Mouse (Mus musculus) left cerebral cortex, adult 11 months (tissue): ENCODE data around the gene Vps35.
A peak's percentile ranks its signal among the peaks of the same experiment; 100 is the strongest.

Source experiments
- DNase-seq: peaks from one replicate; pipeline ENCODE4 v3.0.0; 2022; ENCODE audit warnings: low spot score

Vps35 gene

GRCm38 (mm10) chr8:85299434-85300077, at the start of gene Vps35, which contains the start of gene Orc6:
Vps35 (minus strand) TSS chr8:85299802.
Orc6 (plus strand) TSS chr8:85299632.
- DNase-seq = peak; percentile 90

- DNase-seq = no peak
These were observed 40.4 kb upstream of the Vps35 start for GRCm38 (mm10) chr8:85339871-85340573.

GRCm38 (mm10) chr8:85337681-85338080, 38.1 kb upstream of the Vps35 start:
- DNase-seq = no peak

- DNase-seq = no peak
These were observed 36.8 kb upstream of the Vps35 start for GRCm38 (mm10) chr8:85336211-85336933.

GRCm38 (mm10) chr8:85335105-85335504, 35.5 kb upstream of the Vps35 start:
- no peak for DNase-seq

- no peak for DNase-seq
These were observed 29.9 kb upstream of the Vps35 start for GRCm38 (mm10) chr8:85329506-85329905.

- no peak for DNase-seq
These were observed 27.4 kb upstream of the Vps35 start for GRCm38 (mm10) chr8:85327036-85327435.

GRCm38 (mm10) chr8:85323084-85323483, 23.5 kb upstream of the Vps35 start:
- no peak for DNase-seq

GRCm38 (mm10) chr8:85321981-85322380, 22.4 kb upstream of the Vps35 start:
- no peak for DNase-seq

- no peak for DNase-seq
These were observed 18.9 kb upstream of the Vps35 start for GRCm38 (mm10) chr8:85318534-85318933.

GRCm38 (mm10) chr8:85313036-85313435, 13.4 kb upstream of the Vps35 start:
- DNase-seq = no peak

GRCm38 (mm10) chr8:85311743-85312142, 12.1 kb upstream of the Vps35 start:
- peak; percentile 4 for DNase-seq

GRCm38 (mm10) chr8:85308564-85308963, 9.0 kb upstream of the Vps35 start:
- DNase-seq = no peak

- no peak for DNase-seq
These were observed 3.9 kb upstream of the Vps35 start for GRCm38 (mm10) chr8:85303531-85303930.

- no peak for DNase-seq
These were observed 3.3 kb upstream of the Vps35 start for GRCm38 (mm10) chr8:85302931-85303330.

- no peak for DNase-seq
These were observed 2.3 kb upstream of the Vps35 start for GRCm38 (mm10) chr8:85301941-85302340.

- DNase-seq = peak; percentile 4
These were observed 785 bp downstream of the Vps35 start for GRCm38 (mm10) chr8:85298600-85299433.

GRCm38 (mm10) chr8:85286846-85287245, 12.8 kb downstream of the Vps35 start:
- no peak for DNase-seq

GRCm38 (mm10) chr8:85227297-85227696, 72.3 kb downstream of the Vps35 start:
- DNase-seq = no peak

- no peak for DNase-seq
These were observed 73.9 kb downstream of the Vps35 start, which contains the start of gene Olfr371 for GRCm38 (mm10) chr8:85225688-85226087. Olfr371 (plus strand) TSS chr8:85225988.

- DNase-seq = no peak
These were observed 78.6 kb downstream of the Vps35 start for GRCm38 (mm10) chr8:85220992-85221391.

GRCm38 (mm10) chr8:85220220-85220619, 79.4 kb downstream of the Vps35 start:
- DNase-seq = no peak
